Mouse (Mus musculus) urinary bladder, postnatal 10 days (tissue): ENCODE data around the gene Gfi1b.

Experiments
- DNase-seq: peaks from one replicate; pipeline ENCODE4 v3.0.0; 2022; ENCODE audit warnings: low spot score

Gfi1b gene

DNA sequence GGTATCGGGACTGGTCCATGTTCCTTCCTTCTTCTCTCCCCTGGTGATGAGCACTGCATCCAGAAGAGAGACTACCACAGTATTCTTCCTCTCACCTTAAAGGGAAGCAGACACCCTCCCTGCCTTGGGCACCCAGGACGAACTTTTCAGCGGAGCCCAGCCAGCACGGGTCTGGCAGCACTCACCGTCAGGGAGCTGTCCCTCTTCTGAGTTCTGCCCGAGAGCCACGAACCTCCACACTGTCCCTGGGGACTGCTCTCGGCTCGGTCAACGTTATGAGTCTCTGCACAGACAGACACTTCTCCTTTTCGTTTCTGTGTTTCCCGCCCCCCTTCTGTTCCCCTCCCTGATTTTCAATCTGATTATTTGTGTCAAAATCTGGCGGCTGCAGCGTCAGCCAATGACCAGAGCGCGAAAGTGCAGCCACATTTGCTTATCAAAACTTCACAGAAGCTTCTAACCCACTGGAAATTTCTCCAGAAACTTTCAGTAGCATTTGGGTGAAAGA, at the start of gene Gfi1b:
TSS of gene Gfi1b (minus strand) at position 319 of the 508 bp plus-strand sequence.
- no peak for DNase-seq

DNA sequence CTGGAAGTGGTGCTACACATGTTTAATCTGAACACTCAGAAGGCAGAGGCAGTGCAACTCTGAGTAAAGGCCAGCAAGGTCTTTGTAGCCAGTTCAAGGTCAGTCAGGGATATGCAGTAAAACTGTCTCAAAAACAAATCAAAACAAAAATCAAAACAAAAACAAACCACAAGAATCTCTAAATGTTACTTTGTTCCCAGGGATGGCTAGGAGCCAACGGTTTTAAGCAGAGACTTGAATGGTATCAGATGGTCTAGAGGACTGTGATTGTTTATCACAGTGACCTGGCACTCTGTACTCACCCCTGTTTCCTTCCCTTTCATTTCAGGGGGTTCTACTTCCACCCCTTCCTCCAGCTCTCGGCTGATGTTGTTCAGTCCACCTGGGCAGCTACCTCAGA, 49.7 kb upstream of the Gfi1b start:
- no peak for DNase-seq

DNA sequence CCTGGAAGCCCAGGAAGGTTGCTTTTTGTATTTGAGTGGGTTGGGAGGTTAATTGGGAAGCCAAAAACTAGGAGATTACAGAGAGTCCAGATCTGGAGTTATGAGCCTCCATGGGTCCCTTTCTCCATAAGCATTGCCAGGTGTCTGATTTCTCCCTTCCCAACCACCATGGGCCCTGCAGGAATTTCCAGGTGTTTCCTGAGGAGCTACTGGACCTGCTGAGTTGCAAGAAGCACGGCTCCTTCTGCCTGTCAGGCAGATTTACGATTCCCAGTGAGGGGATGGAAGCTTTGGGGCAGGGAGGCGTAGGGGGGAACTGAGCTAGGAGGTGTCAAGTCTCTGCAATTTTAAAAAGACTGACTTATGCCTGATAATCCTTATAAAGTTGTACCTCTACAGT, 44.0 kb upstream of the Gfi1b start:
- no peak for DNase-seq

DNA sequence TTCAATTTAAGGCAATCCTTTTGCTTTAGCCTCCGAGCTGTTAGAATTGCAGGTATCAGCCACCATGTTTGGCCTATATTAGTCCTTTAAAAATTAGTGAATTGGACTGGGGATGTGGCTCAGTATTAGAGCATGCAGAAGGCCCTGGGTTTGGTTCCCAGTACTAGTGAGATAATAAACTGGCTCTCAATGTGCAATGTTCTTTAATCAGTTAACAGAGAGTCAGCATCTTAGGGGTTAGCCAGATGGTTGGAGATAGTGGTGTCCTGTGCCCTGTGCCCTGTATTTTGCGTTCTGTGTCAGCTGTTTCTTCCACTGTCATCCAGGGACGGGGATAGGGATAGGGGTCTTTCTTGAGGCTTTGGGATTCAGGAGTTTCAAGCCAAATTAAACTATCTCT, 41.1 kb upstream of the Gfi1b start:
- DNase-seq = no peak

GRCm38 (mm10) chr2:28656216-28656615, 34.4 kb upstream of the Gfi1b start:
- DNase-seq = no peak

GRCm38 (mm10) chr2:28654295-28654694, 32.5 kb upstream of the Gfi1b start:
- DNase-seq = no peak

DNA sequence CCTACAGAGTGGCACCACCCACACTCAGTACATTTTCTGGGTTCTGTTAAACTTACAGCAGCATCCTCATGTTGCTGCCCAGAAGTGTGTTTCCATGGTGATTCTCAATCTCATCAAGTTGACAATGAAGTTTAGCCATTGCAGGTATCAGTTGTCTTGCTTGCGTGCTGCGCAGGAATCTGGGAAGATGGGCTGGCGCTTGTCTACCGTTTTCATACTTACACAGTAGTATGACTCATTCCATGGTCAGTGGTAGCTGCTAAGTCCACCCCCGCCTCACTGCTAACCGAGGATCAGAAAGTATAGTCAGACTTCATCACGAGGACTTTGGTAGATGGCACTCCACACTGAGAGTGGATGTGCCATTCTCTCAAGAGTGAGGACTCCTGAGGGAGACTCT, 31.6 kb upstream of the Gfi1b start:
- no peak for DNase-seq

DNA sequence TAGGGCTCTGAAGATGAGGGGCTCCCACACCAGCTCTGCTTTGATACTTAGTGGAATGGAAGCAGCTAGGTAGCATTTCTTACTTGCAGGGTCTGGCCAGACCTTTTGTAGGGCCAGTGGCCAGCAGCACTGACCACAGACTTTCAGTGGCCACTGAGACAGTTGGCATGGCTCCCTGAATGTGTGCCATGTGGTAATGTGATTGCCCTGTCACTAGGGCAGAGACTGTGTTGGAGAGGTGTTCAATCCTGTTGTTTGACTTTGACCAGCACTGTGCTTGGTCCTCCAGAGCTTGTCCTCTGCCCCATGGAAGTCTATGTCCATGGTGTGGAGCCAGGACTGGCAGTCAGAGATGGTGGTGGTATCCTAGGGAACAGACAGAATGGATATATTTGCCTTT, 28.7 kb upstream of the Gfi1b start:
- DNase-seq = no peak

DNA sequence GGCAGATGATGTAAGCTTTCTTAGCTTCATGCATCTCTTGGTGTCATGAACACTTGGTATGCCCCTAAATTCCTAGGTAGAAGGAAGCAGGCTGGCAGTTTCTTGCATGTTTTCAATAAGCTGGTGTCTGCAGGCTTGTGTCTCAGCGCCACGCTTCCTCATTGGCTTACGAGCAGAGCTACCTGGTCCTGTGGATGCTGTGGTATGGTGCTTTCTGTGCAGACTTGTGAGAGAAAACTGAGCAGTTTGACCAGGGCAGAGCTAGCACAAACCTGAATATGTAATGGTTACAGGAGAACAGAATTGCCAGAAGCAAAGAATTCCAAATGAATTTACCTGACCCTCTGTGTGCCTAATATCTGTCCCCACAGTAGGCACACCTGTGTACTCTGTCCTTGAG, 21.3 kb upstream of the Gfi1b start:
- DNase-seq = no peak

GRCm38 (mm10) chr2:28641435-28641941, 19.7 kb upstream of the Gfi1b start:
- no peak for DNase-seq

- peak; percentile 84 for DNase-seq
Observed at GRCm38 (mm10) chr2:28640461-28641424, 19.0 kb upstream of the Gfi1b start, which contains the start of gene Tsc1. Tsc1 (plus strand) TSS chr2:28641228.

DNA sequence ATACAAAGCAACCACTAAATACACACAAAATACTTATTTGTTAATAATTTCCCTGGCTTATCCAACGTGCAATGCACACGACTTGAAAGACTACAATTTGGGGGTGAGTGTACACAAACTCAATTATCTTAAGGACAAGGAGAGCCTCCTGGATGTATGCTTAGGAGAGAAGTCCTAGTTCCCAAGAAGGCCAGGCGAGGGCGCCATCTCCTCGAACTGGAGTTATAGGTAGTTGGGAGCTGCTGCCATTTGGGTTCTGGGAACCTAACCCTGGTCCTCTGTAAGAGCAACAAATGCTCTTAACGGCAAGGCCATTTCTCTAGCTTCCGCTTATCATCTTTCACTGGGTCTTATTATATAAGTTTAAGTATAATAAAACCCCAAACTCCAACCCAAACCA, 18.0 kb upstream of the Gfi1b start:
- no peak for DNase-seq

GRCm38 (mm10) chr2:28638886-28639285, 17.1 kb upstream of the Gfi1b start:
- no peak for DNase-seq

DNA sequence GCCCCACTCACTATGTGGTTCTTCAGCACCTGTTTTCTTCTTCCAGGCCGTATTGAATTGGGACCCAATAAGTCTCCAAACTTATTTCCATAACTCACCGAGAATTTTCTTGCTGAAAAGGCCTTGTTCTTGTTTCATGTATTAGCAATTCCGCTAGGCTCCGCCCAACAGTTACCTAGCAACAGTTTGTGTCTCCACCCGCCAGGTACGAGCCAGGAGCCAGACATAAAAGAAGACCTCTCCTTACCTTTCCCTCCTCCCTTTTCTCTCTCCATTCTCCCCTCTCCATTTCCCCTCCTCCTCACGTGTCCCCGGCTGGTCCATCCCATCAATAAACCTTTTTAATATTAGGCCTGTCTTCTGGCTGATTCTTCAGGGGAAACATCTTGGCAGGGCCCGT, 16.6 kb upstream of the Gfi1b start:
- DNase-seq = no peak

DNA sequence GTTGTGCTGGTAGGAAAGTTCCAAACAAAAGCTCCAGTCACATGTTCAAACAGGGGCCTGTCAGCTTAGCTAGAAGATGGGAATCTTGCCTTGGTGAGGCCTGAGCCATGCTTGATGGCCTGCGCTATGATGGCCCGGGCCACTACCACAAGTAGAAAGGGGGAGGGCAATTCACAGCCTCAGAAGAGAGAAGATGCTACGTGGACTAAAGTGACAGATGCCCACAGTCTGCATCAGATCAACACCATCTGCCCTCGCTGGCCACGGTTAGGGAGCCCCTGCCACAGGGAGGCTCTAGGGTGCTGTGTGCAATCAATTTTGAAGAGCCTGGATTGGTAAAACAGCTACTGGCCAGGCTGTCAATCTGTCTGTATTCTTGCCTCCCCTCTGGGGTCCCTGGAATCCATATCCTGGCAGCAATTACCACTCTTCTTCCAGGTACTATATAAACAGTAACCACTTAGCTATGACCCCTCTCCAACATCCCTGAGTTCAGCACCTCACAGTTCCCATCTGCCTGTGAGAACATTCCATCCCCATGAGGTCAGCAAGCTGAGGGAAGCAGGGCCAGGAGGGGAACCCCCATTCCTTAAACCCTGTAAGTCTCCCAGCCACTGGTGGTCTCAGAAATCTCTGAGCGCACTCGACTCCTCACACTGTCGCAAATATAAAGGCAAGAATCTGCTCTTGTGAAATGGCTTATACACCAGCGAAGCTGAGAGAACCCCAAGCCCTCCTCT, 15.5 kb upstream of the Gfi1b start:
- no peak for DNase-seq

DNA sequence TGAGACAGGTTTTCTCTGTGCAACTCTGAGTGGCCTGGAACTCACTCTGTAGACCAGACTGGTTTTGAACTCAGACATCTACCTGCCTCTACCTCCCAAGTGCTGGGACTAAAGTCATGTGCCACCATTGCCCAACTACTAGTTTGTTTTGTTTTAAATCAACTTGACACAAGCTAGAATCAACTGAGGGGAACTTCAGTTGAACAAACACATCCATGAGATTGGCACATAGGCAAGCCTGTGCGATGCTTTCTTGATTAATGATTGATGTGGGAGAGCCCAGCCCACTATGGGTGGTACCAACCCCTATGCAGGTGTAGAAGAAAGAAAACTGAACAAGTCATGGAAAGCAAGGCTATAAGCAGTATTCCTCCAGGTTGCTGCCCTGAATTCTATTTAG, 13.4 kb upstream of the Gfi1b start:
- no peak for DNase-seq

DNA sequence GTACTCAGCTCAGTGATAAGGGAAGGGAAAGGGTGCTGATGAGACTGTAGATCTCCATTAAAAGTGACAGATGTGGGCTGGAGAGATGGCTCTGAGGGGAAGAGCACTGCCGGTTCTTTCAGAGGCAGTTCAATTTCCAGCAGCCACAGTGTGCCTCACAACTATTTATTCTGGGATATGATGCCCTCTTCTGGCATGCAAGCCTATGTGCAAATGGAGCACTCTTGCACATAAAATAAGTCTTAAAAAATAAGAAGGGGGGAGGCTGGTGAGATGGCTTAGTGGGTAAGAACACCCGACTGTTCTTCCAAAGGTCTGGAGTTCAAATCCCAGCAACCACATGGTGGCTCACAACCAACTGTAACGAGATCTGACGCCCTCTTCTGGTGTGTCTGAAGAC, 11.4 kb upstream of the Gfi1b start:
- no peak for DNase-seq

DNA sequence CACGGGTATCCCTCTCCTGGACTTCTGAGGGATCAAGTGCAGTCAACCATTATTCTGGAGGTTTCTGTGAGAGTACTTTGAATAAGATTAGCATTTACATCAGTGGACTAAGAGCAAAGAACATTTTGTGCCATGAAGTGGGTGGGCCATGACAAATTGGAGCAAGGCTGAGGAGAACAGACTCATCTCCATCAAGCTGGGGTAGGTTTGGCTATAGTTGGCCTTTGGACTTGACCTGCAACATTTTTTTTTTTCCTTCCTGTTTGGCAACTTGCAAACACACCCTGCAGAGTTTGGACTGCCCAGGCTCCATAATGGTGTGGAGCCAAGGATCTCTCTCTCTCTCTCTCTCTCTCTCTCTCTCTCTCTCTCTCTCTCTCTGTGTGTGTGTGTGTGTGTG, 10.8 kb upstream of the Gfi1b start:
- DNase-seq = no peak

DNA sequence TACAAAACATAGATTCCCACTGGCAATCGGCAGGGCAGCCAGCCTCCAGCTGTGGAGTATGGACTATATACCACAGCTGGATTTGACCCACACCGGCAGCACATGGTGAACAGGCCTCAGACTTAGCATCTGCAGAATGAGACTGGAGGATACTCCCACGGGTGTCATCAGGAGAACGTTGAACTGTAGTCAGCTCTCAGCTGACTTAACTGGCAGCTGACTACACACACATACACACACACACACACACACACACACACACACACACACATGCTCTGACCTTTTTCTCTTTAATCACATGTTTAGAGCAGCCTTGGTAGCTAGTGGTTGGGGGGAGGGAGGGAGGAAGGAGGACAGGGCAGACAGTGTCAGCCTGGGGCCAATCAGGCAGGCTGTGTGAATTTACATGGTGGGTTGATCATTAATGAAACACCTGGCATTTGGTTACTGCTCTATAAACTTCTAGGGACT, 8.2 kb upstream of the Gfi1b start:
- DNase-seq = no peak

- no peak for DNase-seq
Observed at GRCm38 (mm10) chr2:28628053-28628452, 6.3 kb upstream of the Gfi1b start.

- no peak for DNase-seq
Observed at GRCm38 (mm10) chr2:28626038-28626437, 4.3 kb upstream of the Gfi1b start.

- DNase-seq = no peak
Observed at GRCm38 (mm10) chr2:28624870-28625269, 3.1 kb upstream of the Gfi1b start.
